Mouse (Mus musculus): Measurements from ENCODE around the gene Tspan31. TPM values are rescaled to one million over a fixed set of nuclear protein-coding genes. Genes with fewer than 3 reads are reported as not detected.
A peak's percentile ranks its signal among the peaks of the same experiment; 100 is the strongest.

Gene Tspan31
- total RNA-seq, 2 experiments from 2014 or later = 21.6 to 29.9 TPM

- H3K27ac ChIP-seq = peak overlapping the region; percentile 88
- peak overlapping the region; percentile 89 for H3K4me3 ChIP-seq
- intact Hi-C loops (cut with DNase I) = no loop called here
- no peak for DNase-seq
- no peak for TF ChIP-seq CTCF (IDR thresholded peaks at IDR 0.05)
Measured at GRCm38 (mm10) chr10:127042468-127043115, 27.5 kb downstream of the Tspan31 start.

- Histone ChIP-seq H3K27ac (peak overlapping the region; percentile 88), H3K4me3 (peak overlapping the region; percentile 89)
- DNase-seq = peak; percentile 92
- no peak for TF ChIP-seq CTCF (IDR thresholded peaks at IDR 0.05)
- intact Hi-C loops (cut with DNase I) = no loop called here
Measured at GRCm38 (mm10) chr10:127041774-127042338, 28.2 kb downstream of the Tspan31 start.

- TF ChIP-seq CTCF (IDR thresholded peaks at IDR 0.05) = no peak
- DNase-seq = peak; percentile 55
Measured at GRCm38 (mm10) chr10:127041274-127041766, 28.7 kb downstream of the Tspan31 start, which contains the start of the genes Mettl1 and Eef1akmt3. Mettl1 (plus strand) TSS chr10:127041414. Eef1akmt3 (minus strand) TSS chr10:127041513.

GRCm38 (mm10) chr10:127040569-127041214, 29.4 kb downstream of the Tspan31 start:
- intact Hi-C loops (cut with DNase I) = no loop called here
- H3K27ac ChIP-seq = peak overlapping the region; percentile 88
- DNase-seq = no peak
- no peak for TF ChIP-seq CTCF (IDR thresholded peaks at IDR 0.05)
- peak overlapping the region; percentile 89 for H3K4me3 ChIP-seq

More at GRCm38 (mm10) chr10:127041274-127041766, 28.7 kb downstream of the Tspan31 start, which contains the start of the genes Mettl1 and Eef1akmt3:
- intact Hi-C loops (cut with DNase I) = no loop called here
- Histone ChIP-seq H3K27ac (peak within 1 kb of the TSS; percentile 88), H3K4me3 (peak within 1 kb of the TSS; percentile 89)

- H3K4me3 ChIP-seq = no peak overlapping the region
- no peak overlapping the region for H3K27ac ChIP-seq
- DNase-seq = no peak
- no peak for TF ChIP-seq CTCF (IDR thresholded peaks at IDR 0.05)
- intact Hi-C loops (cut with DNase I) = no loop called here
Measured at GRCm38 (mm10) chr10:127037641-127038040, 32.4 kb downstream of the Tspan31 start.

- no peak for DNase-seq
- Histone ChIP-seq H3K27ac (no peak overlapping the region), H3K4me3 (no peak overlapping the region)
- intact Hi-C loops (cut with DNase I) = no loop called here
- no peak for TF ChIP-seq CTCF (IDR thresholded peaks at IDR 0.05)
Measured at GRCm38 (mm10) chr10:127036273-127036672, 33.8 kb downstream of the Tspan31 start.

- DNase-seq = no peak
- intact Hi-C loops (cut with DNase I) = no loop called here
- no peak for TF ChIP-seq CTCF (IDR thresholded peaks at IDR 0.05)
- no peak overlapping the region for H3K27ac ChIP-seq
- H3K4me3 ChIP-seq = no peak overlapping the region
Measured at GRCm38 (mm10) chr10:127033301-127033741, 36.7 kb downstream of the Tspan31 start.

- DNase-seq = peak; percentile 96
- peak within 1 kb of the TSS; percentile 98 for H3K4me3 ChIP-seq
- TF ChIP-seq CTCF (IDR thresholded peaks at IDR 0.05) = no peak; the same call in none of the 2 replicates
- H3K27ac ChIP-seq = peak within 1 kb of the TSS; percentile 90
- intact Hi-C loops (cut with DNase I) = loop anchor here (1.0 to 2.0 kb wide), 2 partner anchors 44 to 111 kb away; no protein-coding TSS in a partner anchor
Measured at GRCm38 (mm10) chr10:127030336-127031296, 39.4 kb downstream of the Tspan31 start, which contains the start of gene Tsfm. Tsfm (minus strand) TSS chr10:127030840.

GRCm38 (mm10) chr10:127018422-127018821, 51.6 kb downstream of the Tspan31 start:
- no peak for TF ChIP-seq CTCF (IDR thresholded peaks at IDR 0.05)
- Histone ChIP-seq H3K4me3 (no peak overlapping the region), H3K27ac (no peak overlapping the region)
- intact Hi-C loops (cut with DNase I) = no loop called here
- DNase-seq = no peak

Other genes with a start within 250 kb of the Tspan31 start
- gene Atp23, start 168.9 kb downstream of the Tspan31 start, total RNA-seq (2021) = 1 to 10 TPM; 1.6 to 2.2 TPM
- gene Ctdsp2, start 91.5 kb downstream of the Tspan31 start, total RNA-seq (2021) = 10 to 100 TPM; 94.0 to 99.2 TPM
- 1 to 10 TPM; 3.2 to 5.7 TPM for gene Avil, start 69.6 kb downstream of the Tspan31 start, total RNA-seq (2021)
- 10 to 100 TPM; 15.0 to 28.8 TPM for gene Tsfm, start 39.4 kb downstream of the Tspan31 start, total RNA-seq (2021)
- gene Mettl1, start 28.9 kb downstream of the Tspan31 start, total RNA-seq (2021) = 10 to 100 TPM in 1 of 2 experiments, 1 to 10 TPM in 1; 9.5 to 10.5 TPM
- gene Eef1akmt3, start 28.8 kb downstream of the Tspan31 start, total RNA-seq (2021) = under 1 TPM; 0.08 TPM
- under 1 TPM in 1 of 2 experiments, not detected in 1; 0.11 TPM for gene Cyp27b1, start 22.0 kb downstream of the Tspan31 start, total RNA-seq (2021)
- gene March9, start 10.1 kb downstream of the Tspan31 start, total RNA-seq (2021) = 1 to 10 TPM in 1 of 2 experiments, under 1 TPM in 1; 0.45 to 1.2 TPM
- 10 to 100 TPM; 33.5 to 40.5 TPM for gene Cdk4, start 6.7 kb downstream of the Tspan31 start, total RNA-seq (2021)
- 1 to 10 TPM; 1.6 TPM for gene Agap2, start 5.0 kb upstream of the Tspan31 start, total RNA-seq (2021)
- gene Os9, start 50.9 kb upstream of the Tspan31 start, total RNA-seq (2021) = 10 to 100 TPM; 10.9 to 15.1 TPM
- under 1 TPM; 0.66 to 0.89 TPM for gene B4galnt1, start 95.0 kb upstream of the Tspan31 start, total RNA-seq (2021)
- 1 to 10 TPM; 4.1 to 5.4 TPM for gene Slc26a10, start 110.4 kb upstream of the Tspan31 start, total RNA-seq (2021)
- gene Arhgef25, start 119.8 kb upstream of the Tspan31 start, total RNA-seq (2021) = 1 to 10 TPM; 8.5 to 8.8 TPM
- gene Dtx3, start 125.5 kb upstream of the Tspan31 start, total RNA-seq (2021) = 10 to 100 TPM; 20.8 to 25.6 TPM
- gene Pip4k2c, start 141.3 kb upstream of the Tspan31 start, total RNA-seq (2021) = 1 to 10 TPM; 7.6 to 7.9 TPM
- gene Kif5a, start 193.1 kb upstream of the Tspan31 start, total RNA-seq (2021) = under 1 TPM; 0.10 to 0.20 TPM
- 10 to 100 TPM; 91.3 to 98.3 TPM for gene Dctn2, start 196.1 kb upstream of the Tspan31 start, total RNA-seq (2021)
- 10 to 100 TPM; 16.2 to 18.7 TPM for gene Mbd6, start 218.8 kb upstream of the Tspan31 start, total RNA-seq (2021)
- 10 to 100 TPM; 69.0 to 71.4 TPM for gene Mars, start 241.5 kb upstream of the Tspan31 start, total RNA-seq (2021)

Measured in gastrocnemius, adult 2 months (tissue).